Mouse (Mus musculus): ENCODE data around the gene Pard3. TPM values are rescaled to one million over a fixed set of nuclear protein-coding genes. Genes with fewer than 3 reads are reported as not detected.

Gene Pard3
- polyA plus RNA-seq, 1 experiment from 2014 or later, result 30.0 TPM

DNA sequence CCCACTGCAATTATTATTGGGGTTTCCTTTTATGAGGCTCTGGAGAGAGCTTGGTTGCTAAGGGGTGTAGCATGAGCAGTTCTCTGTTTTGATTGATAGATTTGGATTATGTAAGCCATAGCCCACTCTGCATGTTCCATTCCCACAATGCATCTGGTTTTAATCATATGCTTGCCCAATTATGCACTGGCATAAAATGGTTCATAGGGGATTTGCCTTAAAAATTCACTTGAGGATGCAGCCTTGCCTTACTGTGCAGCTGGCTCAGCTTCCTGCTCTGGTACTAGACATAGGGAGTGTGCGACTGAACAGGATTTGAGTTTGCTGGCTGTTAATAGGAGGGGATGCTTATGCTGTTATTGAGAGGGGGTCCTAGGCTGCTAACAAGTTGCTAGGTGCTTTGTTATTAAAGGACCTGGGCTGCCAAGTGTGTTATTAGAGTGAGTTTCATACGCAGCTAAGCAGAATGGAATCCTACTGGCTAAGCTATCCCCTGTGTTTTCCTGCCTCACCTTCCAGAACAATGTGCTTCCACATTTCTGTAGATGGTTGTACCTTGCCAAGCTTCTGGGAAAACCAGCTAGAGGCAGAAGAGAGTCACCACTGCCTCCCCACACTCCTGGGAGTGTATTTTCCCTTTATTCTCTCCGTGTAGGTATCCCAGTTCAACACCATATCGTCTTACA, 151.2 kb downstream of the Pard3 start:
- Histone ChIP-seq H3K36me3 (ENCODE audit: control insufficient read depth, insufficient read depth, low read length) (no peaks in the 10 kb centered on the region), H3K4me3 (ENCODE audit: low read depth, low read length) (no peak overlapping the region), H3K27ac (replicated peaks) (no peak overlapping the region), H3K4me1 (replicated peaks; ENCODE audit: control insufficient read depth, insufficient read depth) (peaks cover 9% of the 10 kb centered on the region), H3K4me2 (replicated peaks; ENCODE audit: low read depth) (no peak overlapping the region), H3K27me3 (ENCODE audit: control insufficient read depth, insufficient read depth, low read length) (no peaks in the 10 kb centered on the region), H3K9me3 (ENCODE audit: control insufficient read depth, low read length) (no peaks in the 10 kb centered on the region), H3K9ac (ENCODE audit: low read length) (no peak overlapping the region)
- DNase-seq (ENCODE audit: low spot score) (no peak), ATAC-seq (ENCODE audit: low FRiP score, low TSS enrichment) (no peak)
- no peak for TF ChIP-seq EP300 (optimal IDR thresholded peaks at IDR 0.05)
- no peak for TF ChIP-seq CTCF (IDR thresholded peaks at IDR 0.05; ENCODE audit: low read depth)
- WGBS, result 75% methylated on average over 4 of the region's 4 CpGs

- no peak for TF ChIP-seq EP300 (optimal IDR thresholded peaks at IDR 0.05)
- no peak for TF ChIP-seq CTCF (IDR thresholded peaks at IDR 0.05; ENCODE audit: low read depth)
- Histone ChIP-seq H3K9ac (ENCODE audit: low read length) (no peak overlapping the region), H3K9me3 (ENCODE audit: control insufficient read depth, low read length) (no peaks in the 10 kb centered on the region), H3K4me2 (replicated peaks; ENCODE audit: low read depth) (no peak overlapping the region), H3K27me3 (ENCODE audit: control insufficient read depth, insufficient read depth, low read length) (no peaks in the 10 kb centered on the region), H3K36me3 (ENCODE audit: control insufficient read depth, insufficient read depth, low read length) (no peaks in the 10 kb centered on the region), H3K4me1 (replicated peaks; ENCODE audit: control insufficient read depth, insufficient read depth) (peaks cover 6% of the 10 kb centered on the region; the same call in 1 of the 2 replicates), H3K27ac (replicated peaks) (no peak overlapping the region), H3K4me3 (ENCODE audit: low read depth, low read length) (no peak overlapping the region)
- DNase-seq (ENCODE audit: low spot score) (no peak), ATAC-seq (ENCODE audit: low FRiP score, low TSS enrichment) (no peak)
- 37% methylated on average over 5 of the region's 5 CpGs for WGBS
These were observed 156.5 kb downstream of the Pard3 start for GRCm38 (mm10) chr8:127220206-127220605.

DNA sequence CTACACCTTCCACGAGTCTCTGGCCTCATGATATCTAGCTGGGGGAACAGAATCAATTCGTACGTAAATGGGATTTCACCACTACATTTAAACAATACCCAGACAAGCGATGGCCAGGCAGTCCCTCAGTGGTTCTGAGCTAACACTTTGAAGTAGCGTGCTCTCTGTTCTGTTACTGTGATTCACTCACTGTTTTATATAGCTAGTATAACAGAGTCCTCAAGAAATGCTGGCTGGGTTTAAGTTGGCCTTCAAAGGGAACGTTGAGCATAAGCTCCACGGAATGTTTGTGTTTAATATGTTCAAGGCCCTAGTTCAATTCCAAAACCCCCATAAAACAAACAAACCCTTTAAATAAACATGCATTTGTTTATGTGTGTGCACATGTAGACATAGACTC, 156.9 kb downstream of the Pard3 start:
- no peak overlapping the region for H3K9ac ChIP-seq (ENCODE audit: low read length)
- H3K27me3 ChIP-seq (ENCODE audit: control insufficient read depth, insufficient read depth, low read length), result no peaks in the 10 kb centered on the region
- 39% methylated on average over 7 of the region's 7 CpGs for whole genome bisulfite sequencing
- H3K4me3 ChIP-seq (ENCODE audit: low read depth, low read length), result no peak overlapping the region
- H3K9me3 ChIP-seq (ENCODE audit: control insufficient read depth, low read length), result no peaks in the 10 kb centered on the region
- no peak overlapping the region for H3K4me2 ChIP-seq (replicated peaks; ENCODE audit: low read depth)
- DNase-seq (ENCODE audit: low spot score) (no peak), ATAC-seq (ENCODE audit: low FRiP score, low TSS enrichment) (no peak)
- H3K4me1 ChIP-seq (replicated peaks; ENCODE audit: control insufficient read depth, insufficient read depth), result peaks cover 6% of the 10 kb centered on the region; the same call in 1 of the 2 replicates
- no peak overlapping the region for H3K27ac ChIP-seq (replicated peaks)
- no peak for TF ChIP-seq EP300 (optimal IDR thresholded peaks at IDR 0.05)
- TF ChIP-seq CTCF (IDR thresholded peaks at IDR 0.05; ENCODE audit: low read depth), result no peak
- no peaks in the 10 kb centered on the region for H3K36me3 ChIP-seq (ENCODE audit: control insufficient read depth, insufficient read depth, low read length)

- Histone ChIP-seq H3K4me2 (replicated peaks; ENCODE audit: low read depth) (no peak overlapping the region), H3K9ac (ENCODE audit: low read length) (no peak overlapping the region), H3K27me3 (ENCODE audit: control insufficient read depth, insufficient read depth, low read length) (no peaks in the 10 kb centered on the region), H3K27ac (replicated peaks) (no peak overlapping the region), H3K9me3 (ENCODE audit: control insufficient read depth, low read length) (no peaks in the 10 kb centered on the region), H3K36me3 (ENCODE audit: control insufficient read depth, insufficient read depth, low read length) (no peaks in the 10 kb centered on the region), H3K4me1 (replicated peaks; ENCODE audit: control insufficient read depth, insufficient read depth) (peaks cover 6% of the 10 kb centered on the region; the same call in 1 of the 2 replicates), H3K4me3 (ENCODE audit: low read depth, low read length) (no peak overlapping the region)
- TF ChIP-seq CTCF (IDR thresholded peaks at IDR 0.05; ENCODE audit: low read depth) (no peak), EP300 (optimal IDR thresholded peaks at IDR 0.05) (no peak)
- ATAC-seq (ENCODE audit: low FRiP score, low TSS enrichment) (no peak), DNase-seq (ENCODE audit: low spot score) (no peak)
- 64% methylated on average over 3 of the region's 3 CpGs for WGBS
These were observed 158.7 kb downstream of the Pard3 start for GRCm38 (mm10) chr8:127222361-127222760.

- H3K4me3 ChIP-seq (ENCODE audit: low read depth, low read length), result no peak overlapping the region
- TF ChIP-seq EP300 (optimal IDR thresholded peaks at IDR 0.05) (no peak), CTCF (IDR thresholded peaks at IDR 0.05; ENCODE audit: low read depth) (no peak)
- 0 out of 2 replicates have a peak, but pooled peaks cover 5% of the 10 kb centered on the region for H3K4me1 ChIP-seq (replicated peaks; ENCODE audit: control insufficient read depth, insufficient read depth)
- H3K9ac ChIP-seq (ENCODE audit: low read length), result no peak overlapping the region
- H3K4me2 ChIP-seq (replicated peaks; ENCODE audit: low read depth), result no peak overlapping the region
- ATAC-seq (ENCODE audit: low FRiP score, low TSS enrichment), result no peak
- DNase-seq (ENCODE audit: low spot score), result no peak
- H3K36me3 ChIP-seq (ENCODE audit: control insufficient read depth, insufficient read depth, low read length), result no peaks in the 10 kb centered on the region
- H3K9me3 ChIP-seq (ENCODE audit: control insufficient read depth, low read length), result no peaks in the 10 kb centered on the region
- WGBS, result 18% methylated on average over 1 of the region's 1 CpGs
- no peak overlapping the region for H3K27ac ChIP-seq (replicated peaks)
- no peaks in the 10 kb centered on the region for H3K27me3 ChIP-seq (ENCODE audit: control insufficient read depth, insufficient read depth, low read length)
These were observed 163.3 kb downstream of the Pard3 start for GRCm38 (mm10) chr8:127226996-127227395.

- TF ChIP-seq EP300 (optimal IDR thresholded peaks at IDR 0.05), result no peak
- no peak for TF ChIP-seq CTCF (IDR thresholded peaks at IDR 0.05; ENCODE audit: low read depth)
- DNase-seq (ENCODE audit: low spot score) (no peak), ATAC-seq (ENCODE audit: low FRiP score, low TSS enrichment) (peak; percentile 68; the same call in 1 of the 2 replicates)
- Histone ChIP-seq H3K27me3 (ENCODE audit: control insufficient read depth, insufficient read depth, low read length) (no peaks in the 10 kb centered on the region), H3K4me1 (replicated peaks; ENCODE audit: control insufficient read depth, insufficient read depth) (0 out of 2 replicates have a peak, but pooled peaks cover 5% of the 10 kb centered on the region), H3K9ac (ENCODE audit: low read length) (no peak overlapping the region), H3K36me3 (ENCODE audit: control insufficient read depth, insufficient read depth, low read length) (no peaks in the 10 kb centered on the region), H3K4me2 (replicated peaks; ENCODE audit: low read depth) (no peak overlapping the region), H3K27ac (replicated peaks) (no peak overlapping the region), H3K9me3 (ENCODE audit: control insufficient read depth, low read length) (no peaks in the 10 kb centered on the region), H3K4me3 (ENCODE audit: low read depth, low read length) (no peak overlapping the region)
- WGBS, result 50% methylated on average over 4 of the region's 4 CpGs
These were observed 163.7 kb downstream of the Pard3 start for GRCm38 (mm10) chr8:127227407-127227806.

All from stomach, postnatal 0 days (tissue).